Mouse (Mus musculus) adrenal gland, postnatal 14 days (tissue): ENCODE measurements around the gene Trim54. TPM values are rescaled to one million over a fixed set of nuclear protein-coding genes. Genes with fewer than 3 reads are reported as not detected.

Source experiments
- DNase-seq: peaks from one replicate; pipeline ENCODE4 v3.0.0; 2021; ENCODE audit warnings: mixed read lengths
- long read RNA-seq, 2 experiments: library from polyadenylated mRNA; stranded (forward); transcript quantifications; one replicate each; pipeline ENCODE4 v2.0.0; 2021
- total RNA-seq: library from RNA; stranded (reverse); gene quantifications from 2 replicates; pipeline ENCODE4 v1.2.3, GENCODE M21; 2021

Trim54 gene
- not detected in 2 replicates for total RNA-seq
- long read RNA-seq, experiment 1, result 0 reads
- long read RNA-seq, experiment 2, result 0 reads

DNA sequence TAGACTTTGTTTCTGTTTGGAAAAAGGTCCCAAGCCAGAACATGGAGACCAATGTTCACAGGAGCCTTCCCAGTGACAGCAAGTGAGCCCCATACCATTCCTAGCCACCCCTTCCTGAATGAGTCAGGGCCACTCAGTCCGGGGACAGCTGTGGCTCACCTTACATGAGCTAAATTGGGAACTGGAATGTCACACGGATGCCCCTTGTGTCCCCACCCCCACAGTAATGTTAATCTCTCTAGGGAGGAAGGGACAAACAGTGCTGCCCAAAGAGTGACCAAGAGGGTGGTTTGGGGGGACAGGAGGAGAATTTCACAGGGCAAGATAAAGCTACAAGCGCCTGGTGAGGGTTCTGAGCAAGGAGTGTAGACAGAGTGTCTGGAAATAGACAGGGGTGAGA is at the start of gene Trim54:
Gene Trim54, plus strand, starts transcription at position 359 of the 400 bp plus-strand sequence.
- no peak for DNase-seq

DNA sequence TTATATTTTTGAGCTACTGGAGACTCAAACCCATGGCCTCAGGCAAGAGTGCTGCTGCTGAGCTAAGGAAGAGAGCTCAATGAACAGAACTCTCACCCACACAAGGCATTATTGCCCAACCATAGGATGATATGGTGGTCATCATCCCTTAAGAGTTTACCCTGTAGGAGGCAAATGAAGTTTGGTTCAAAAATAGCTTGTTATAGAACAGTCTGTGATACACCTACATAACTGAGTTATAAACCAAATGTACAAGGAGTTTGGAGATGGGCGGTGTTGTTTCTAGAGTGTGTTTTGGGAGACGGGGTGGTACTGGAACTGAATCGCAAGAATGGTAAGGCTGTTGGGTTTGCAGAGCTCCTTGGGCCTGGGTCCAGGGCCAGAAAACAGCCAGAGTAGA is 46.7 kb upstream of the Trim54 start:
- no peak for DNase-seq

DNA sequence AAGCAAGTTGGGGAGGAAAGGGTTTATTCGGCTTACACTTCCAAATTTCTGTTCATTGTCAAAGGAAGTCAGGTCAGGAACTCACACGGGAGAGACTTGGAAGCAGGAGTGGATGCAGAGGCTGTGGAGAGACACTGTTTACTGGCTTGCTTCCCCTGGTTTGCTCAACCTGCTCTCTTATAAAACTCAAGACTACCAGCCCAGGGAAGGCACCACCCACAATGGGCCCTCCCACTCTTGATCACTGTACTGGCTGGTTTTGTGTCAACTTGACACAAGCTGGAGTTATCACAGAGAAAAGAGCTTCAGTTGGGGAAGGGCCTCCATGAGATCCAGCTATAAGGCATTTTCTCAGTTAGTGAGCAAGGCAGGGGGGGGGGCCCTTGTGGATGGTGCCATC is 45.5 kb upstream of the Trim54 start:
- DNase-seq, result no peak

DNA sequence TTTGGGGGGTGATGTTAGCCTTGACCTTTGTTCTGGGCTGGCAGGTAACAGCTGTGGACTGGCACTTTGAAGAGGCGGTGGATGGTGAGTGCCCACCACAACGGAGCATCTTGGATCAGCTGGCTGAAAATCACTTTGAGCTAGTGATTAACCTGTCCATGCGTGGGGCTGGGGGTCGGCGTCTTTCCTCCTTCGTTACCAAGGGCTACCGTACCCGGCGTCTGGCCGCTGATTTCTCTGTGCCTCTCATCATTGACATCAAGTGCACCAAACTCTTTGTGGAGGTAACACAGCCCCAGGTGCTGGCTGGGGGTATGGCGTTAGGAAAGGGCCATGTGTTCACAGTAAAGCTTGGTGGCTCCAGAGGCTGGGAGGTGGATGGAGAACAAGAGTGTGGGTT is 44.7 kb upstream of the Trim54 start:
- no peak for DNase-seq

DNA sequence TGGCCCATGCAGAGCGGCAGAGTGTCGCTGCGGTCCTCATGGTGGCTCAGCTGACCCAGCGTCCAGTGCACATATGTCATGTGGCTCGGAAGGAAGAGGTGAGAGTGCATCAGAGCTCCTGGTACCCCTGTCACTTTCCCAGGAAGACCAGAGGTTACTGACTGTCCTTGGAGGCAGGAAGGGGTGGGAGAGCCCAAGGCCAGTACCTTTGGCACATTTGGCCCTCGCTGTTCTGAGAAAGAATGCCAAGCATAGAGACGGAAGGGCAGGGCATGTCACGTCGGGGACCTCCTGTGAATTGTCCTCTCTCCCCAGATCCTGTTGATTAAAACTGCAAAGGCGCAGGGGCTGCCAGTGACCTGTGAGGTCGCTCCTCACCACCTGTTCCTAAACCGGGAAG is 43.3 kb upstream of the Trim54 start:
- DNase-seq, result peak; percentile 46

DNA sequence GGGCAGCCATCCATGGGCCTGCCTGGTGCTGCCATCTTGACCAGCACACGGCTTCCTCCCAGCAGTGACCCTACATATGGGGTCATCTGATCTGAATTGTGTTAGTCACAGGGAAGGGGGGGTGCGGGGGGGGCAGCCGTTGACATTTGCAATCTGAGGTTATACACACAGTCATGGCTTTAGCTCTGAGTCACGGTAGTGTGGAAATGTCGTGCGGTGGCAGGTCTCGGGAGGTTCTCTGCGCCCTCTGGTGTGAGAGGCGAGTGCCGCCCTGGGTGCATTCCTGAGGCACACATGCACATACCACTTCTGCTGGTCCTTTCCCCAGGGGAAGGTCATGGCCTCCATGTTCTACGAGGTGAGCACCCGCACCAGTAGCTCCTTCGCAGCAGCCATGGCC is 40.2 kb upstream of the Trim54 start:
- DNase-seq, result peak; percentile 80

DNA sequence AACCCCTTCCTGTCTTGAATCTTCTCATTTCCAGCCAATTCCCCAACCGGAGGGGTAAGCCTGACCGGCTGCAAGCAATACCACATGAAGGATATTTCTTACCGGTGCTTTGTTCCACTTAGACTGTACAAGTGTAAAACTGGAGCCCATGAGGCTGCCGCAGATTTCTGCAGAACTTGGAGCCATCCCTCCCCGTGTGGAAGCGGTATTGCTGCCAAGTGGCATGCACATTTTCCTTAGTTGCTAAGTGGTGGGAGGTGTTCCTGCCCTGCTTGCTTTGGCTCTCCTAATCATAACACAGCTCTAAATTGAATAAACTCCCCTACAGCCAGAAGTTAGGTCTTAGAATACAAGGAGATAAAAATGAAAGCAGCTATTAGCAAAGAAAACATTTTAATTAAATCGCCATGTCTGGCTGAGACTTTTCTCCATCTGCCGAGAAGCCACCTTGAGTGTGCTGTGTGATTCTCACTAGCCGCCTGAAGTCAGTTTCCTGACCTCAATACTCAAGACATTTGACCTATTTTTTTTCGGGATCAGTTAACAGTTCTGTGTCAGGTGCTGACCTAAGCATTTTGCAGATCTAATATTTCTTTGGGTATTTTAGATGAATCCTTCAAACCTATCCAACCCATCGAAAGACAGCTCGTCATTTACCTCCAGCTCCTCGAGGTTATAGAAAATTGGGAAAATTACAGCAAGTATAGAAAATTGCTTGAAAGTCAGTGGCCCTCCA is 36.3 kb upstream of the Trim54 start:
- no peak for DNase-seq

DNA sequence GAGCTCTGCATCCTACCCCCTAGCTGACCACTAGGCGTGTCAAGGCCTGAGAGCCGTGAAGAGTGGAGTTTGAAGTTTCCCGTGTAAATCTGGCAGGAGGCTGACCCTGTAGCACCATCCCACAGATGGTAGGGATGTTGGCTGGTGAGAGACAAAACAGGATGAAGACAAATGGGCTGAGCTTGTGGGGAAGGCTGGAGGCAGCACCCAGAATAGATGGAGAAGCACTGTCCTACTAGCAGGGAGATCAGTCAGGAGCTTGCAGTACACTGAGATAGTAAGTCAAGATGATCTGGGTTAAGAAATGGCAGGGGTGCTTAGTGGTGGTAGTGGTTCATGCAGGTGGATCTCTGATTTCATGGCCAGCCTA is 35.7 kb upstream of the Trim54 start:
- no peak for DNase-seq

DNA sequence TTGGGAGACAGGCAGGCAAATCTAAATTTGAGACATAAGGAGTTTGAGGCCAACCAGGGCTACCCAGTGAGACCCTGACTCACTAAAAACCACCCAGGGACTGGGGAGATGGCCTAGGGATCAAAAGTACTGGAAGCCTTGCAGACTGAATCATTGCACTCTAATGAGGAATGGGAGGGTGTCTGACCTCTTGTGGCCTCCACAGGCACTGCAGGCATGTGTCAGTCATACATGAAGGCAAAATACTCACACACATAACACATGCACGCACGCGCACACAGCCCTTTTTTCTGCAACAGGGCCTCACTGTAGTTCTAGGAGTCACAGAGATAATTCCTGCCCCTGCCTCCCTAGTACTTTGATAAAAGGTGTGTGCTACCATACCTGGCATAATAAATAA is 35.1 kb upstream of the Trim54 start:
- peak; percentile 70 for DNase-seq

DNA sequence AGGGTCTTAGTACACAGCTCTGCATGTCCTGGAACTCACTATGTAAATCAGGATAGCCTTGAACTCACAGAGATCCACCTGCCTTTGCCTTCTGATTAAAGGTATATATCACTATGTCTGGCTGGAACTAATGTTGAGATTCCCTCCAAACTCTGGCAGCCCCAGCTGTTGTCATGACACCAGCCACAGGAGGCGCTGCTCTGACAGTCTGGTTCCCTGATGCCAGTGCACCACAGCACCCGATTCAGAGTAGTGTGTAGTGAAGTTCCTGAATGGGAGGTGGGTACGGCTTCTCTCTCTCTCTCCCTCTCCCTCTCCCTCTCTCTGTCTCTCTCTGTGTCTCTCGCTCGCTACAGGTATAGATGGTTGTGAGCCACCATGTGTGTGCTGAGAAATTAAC is 34.2 kb upstream of the Trim54 start:
- DNase-seq, result peak; percentile 86

DNA sequence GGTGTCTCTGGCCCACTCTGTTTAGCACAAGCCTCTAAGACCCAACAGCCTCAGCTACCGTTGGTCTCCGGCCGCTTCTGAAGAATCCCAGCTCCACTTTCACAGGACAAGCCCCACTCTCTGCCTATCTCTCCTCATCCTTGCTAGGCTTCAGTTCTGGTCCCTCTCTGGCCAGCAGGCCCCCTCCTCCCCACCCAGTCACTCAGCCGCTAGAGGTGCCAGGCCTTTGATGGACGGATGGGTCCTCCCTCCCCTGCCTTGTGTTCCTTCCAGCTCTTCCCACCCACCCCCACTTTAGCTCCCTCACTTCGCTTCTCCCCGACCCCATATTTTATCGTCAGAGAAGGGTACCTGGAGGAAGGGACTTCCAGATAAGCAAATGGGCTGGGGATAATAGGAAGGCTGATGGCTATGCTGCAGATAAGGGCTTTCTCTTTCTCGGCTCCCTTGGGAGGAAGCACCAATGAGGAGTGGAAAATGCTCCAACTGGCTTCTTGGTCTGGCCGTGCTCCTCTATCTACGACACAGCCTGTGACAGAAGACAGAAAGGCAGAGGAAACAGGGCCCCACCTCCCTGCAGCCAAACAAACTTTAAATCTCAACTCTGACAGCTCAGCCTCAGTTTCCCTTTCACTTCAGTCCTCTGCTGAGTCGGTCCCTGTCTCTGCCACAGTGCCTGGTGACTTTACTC is 33.4 kb upstream of the Trim54 start:
- peak; percentile 29 for DNase-seq

DNA sequence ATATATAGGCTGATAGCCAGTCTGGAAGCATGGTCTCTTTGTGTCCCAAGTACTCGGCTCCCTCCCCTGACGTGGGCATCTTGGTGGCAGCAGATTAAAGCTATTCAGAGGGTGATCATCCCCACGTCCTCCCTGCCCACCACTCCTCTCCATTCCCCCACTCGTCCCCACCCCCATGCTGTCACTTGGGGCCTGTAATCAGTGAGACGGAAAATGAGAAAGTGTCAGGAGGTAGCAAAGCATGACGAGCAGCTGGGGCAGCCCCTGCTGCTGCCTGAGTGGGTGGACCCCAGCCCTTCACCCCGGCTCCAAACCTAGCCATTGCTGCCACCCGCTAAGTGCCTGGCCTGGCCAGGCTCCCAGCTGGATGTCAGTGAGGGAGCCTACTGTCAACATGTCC is 32.6 kb upstream of the Trim54 start:
- no peak for DNase-seq

DNA sequence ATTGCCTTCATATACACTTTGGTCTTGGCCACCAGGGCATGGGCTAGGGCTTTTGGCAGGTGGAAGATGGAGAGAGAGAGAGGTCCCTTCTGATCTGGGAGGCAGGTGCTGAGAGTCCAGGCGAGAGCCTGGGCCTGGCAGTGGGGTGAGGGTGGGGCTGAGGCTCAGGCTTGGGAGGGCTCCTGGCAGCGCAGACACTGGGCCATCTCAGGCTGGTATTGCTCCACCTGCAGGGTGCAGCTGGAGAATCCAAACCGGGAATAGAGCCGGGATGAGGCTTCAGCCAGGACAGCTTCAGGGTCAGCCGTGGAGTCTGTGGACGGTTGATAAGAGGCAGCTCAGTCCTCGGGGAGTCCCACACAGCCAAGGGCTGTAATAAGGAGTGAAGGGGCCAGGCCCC is 29.9 kb upstream of the Trim54 start:
- no peak for DNase-seq

DNA sequence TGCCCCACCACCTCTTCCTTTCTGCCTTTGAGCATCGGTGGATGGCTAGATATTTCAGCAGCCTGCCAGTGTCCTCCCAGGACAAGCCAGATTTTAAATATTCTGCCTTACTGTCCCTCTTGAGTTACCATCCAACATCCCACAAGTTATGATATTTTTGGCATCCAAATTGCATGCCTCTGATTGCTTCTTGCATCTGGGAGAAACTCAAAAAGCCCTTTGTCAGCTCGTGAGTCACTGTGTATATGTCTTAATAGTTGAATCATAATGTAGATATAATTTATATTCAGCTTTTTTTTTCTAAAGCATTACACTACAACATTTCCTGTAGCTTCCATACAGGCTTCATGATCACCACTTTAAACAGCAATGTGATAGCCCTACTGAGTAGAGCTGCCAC is 29.4 kb upstream of the Trim54 start:
- no peak for DNase-seq

DNA sequence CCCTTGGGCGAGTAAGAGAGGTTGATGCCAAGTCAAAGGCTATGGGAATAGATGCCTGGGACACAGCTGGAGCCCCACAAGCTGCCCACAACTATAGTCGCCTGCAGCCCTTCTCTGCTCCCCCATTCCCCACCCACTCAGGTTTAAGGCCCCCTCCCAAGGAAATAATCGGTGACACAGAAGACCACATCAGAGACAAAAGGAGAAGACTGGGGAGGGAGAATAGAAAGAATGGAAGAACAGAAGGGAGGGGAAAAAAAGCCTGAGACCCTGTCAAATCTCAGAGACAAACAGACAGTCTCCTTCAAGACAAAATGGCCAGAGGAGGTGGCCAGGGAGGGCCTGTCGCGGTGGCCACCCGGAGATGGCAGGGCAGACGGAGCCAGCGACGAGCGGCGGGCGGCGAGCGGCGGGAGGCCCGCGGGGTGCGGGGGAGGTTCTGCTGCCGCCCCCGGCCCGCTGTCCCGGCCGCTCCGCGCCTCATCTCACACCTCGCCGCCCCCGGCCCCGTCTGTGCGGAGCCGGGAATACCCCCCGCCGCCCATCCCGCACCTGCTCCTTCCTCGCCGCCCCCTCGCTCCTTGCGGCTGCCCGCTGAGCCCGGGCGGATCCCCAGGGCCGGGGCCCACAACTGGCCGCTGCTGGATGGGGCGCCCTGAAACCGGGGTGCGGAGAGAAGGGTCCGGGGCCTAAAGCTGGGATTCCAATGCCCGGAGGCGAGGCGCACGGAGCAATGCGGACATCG is 24.1 kb upstream of the Trim54 start:
- no peak for DNase-seq

DNA sequence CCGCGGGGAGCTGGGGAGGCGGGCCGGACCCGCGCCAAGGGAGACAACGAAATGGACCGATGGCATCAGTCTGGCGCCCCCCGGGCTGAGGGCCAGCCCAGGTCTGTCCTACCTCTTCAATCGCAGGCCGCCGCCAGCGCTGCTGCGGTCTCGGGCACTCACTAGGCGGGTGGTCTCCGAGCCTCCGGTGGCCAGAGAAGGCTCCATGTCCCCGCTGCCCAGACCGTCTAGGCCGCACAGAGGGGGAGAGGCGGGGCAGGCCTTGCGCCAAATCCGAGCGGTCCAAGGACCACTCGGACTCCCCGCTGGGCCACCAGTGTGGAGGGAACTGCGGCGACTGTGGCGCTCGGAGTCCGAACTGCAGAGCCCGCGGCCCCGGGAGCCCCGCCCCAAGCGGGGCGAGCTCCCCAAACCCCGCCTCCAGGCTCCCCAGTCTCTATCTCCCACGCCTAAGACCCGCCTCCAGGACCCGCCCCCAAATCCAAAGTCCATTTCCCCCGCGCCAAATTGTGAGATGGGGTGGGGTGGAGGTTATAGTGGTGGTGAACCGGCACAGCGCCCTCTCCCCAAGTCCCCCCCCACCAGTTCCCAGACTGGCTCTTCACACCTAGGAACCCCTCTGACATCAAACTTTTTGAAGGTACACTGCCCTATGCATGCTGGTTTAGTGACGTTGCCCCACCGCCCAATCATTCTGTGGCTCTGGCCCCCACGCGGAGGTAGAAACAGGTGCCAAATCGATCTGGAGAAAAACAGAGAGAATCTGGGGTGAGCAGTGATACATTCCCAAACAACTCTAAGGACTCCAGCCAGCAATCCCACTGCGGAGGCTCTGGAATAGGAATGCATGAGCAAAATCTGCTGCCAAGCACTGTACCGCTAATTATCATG is 23.1 kb upstream of the Trim54 start:
- DNase-seq, result peak; percentile 44

DNA sequence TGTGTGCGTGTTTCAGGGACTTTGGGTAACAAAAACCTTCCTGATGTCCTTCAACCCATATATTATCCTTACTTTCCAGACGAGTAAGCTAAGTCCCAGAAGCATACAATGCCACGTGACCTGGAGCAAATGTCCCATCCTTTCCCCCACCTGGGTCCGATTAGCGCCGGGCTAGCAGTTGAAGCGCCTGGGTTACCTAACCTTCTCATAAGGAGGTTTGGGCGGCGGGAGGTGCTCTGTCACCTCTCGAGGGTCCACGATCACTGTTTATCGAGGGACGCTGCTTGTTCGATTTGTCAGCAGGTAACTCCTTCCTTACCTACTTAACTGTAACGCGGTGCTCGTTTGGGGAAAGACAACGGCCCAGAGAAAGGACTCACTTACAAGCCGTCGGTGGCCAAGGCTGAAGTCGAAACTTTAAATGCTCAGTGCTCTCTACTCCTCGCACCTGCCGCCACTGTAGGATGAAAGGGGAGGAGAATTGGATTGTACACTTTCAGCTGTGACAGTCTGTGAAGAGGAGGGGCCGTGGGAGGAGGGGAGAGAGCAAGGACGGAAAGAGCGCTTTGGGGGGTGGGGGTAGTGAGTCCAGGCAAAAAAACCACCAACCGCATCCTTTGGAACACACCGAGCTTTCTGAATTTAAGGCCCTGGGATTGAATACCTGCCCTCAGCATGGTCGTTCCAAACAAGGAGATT is 22.3 kb upstream of the Trim54 start:
- DNase-seq, result no peak

DNA sequence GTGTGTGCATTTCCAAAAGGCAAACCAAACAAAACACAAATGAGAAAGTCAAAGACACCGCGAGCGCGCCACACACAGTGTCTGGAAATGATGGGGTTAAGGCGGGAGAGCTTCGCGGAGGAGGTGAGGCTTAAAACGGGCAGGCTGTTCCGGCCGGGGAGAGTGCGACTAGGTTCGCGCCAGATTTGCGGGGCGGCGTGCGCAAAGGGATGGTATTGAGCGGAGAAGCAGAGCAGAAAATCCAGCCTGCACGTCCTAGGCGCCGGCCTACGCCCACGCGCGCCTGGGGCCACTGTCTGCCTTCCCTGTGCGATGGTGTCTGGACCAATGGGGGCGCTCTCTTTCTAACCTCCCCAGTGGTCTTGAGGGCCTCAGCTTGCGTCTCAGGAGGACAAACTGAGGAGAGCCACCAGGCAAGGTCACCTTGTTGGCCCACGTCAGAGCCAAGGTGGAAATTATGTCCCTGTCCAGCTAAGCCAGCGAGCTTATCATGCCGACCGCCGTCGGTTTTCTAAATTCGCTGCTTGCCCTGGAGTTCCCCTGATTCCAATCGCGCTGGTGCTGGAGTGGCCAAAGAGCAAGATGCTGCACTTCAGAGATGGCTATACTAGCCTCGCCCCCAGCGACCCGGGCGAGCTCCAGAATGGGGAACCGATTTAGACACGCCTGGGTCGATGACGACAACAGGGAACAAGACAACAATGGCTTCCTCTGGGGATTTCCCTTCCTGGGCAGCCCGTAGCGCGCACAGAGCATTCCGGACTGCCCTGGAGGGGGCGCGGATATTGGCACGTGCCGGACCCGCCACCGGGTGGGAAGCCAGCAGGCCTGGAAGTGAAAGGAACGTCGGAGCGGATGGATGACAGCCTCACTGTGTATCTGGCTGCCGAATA is 21.5 kb upstream of the Trim54 start:
- DNase-seq, result peak; percentile 73

DNA sequence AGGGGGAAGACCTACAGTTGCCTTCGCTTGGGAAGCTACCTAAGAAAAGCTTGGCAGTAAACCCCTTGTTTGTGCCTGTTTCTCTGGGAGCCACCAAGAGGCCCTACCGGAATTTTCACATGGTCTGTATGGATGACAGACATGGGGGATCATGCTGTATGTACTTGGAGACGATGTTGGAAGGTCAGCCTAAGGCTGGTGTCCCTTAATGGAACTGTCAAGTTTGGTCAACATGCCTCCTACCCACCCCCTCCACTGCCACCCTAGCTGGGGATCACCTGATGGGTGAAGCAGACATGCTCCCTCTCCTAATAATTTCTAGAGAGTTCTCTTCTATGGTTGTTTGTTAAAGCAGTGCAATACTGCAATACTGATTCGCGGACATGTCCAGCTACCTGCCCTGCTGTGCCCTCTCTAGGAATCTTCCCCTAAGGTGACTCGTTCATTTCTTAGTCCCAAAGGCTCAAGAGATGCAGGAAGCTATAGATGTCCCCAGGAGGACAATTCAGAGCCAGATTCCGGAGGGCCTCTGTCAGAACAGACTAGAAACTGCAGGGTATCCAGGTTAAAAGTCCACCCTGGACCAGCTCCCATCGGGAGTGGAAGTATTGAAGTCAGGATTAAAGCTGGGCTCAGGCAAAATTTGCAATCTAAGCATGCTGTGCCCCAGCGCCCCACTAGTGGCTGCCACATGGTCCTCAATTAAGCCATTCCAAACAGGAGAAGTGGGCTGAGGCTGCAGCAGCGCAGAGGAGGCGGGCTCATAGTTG is 20.6 kb upstream of the Trim54 start:
- no peak for DNase-seq

DNA sequence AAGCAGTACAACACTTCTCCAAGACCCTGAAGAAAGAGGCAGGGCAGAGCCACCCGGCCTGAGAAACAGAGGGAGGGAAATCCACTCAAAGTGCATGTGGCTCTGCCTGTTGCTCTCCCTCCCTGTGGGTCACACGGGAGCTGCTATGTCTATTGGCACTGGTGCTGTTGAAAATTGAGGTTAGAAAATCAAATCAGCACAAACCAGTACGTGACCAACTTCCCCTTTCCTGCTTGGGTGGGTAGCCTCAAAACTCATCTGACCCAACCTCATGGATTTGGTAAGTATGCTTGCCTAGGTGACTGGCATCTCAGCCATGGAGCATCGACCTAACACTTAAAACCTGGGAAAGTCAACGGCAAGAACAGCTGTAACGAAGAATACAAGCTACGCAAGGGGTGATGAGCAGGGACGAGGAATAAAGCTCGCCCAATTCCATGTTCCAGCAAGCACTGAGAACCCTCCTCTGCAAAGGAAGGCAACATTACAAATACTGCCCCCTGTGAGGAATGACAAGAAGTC is 10.6 kb upstream of the Trim54 start, which contains the start of gene Dnajc5g:
Gene Dnajc5g, plus strand, starts transcription at position 472 of the 522 bp plus-strand sequence.
- DNase-seq, result no peak
